Mouse (Mus musculus): Measurements from ENCODE around the gene Tmprss6.

DNA sequence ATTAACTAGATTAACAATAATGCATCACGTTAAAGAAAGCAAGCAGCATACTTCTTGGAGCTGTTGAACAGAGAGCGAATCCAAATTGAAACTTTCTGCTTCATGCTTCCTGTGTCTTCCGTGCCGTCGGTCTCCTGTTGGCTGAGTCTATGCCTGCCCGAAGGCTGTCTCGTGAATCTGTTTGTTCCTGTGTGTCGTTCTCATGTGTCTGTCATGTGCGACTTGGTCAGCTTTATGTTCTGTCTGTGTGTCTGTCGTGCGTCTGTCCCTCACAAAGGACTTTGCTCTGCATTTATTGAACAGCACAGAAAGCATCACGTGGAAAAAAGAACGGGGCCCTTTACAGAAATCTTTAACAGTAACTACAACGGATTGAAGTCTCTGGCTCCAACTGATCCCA is 44.6 kb upstream of the Tmprss6 start:
- TF ChIP-seq POLR2A (IDR thresholded peaks at IDR 0.05; ENCODE audit: borderline replicate concordance, extremely low read depth, insufficient read depth, insufficient read length, poor library complexity, severe bottlenecking) (no peak), CTCF (IDR thresholded peaks at IDR 0.05; ENCODE audit: borderline replicate concordance, extremely low read depth, insufficient read depth, insufficient read length) (no peak)

Data from brain, embryonic 14.5 days (tissue).